Mouse (Mus musculus) forebrain, embryonic 16.5 days (tissue): ENCODE results near the gene Trio. TPM values are rescaled to one million over a fixed set of nuclear protein-coding genes. Genes with fewer than 3 reads are reported as not detected.
A peak's percentile ranks its signal among the peaks of the same experiment; 100 is the strongest.

ENCODE experiments used
- ATAC-seq: fragments of 200-750 bp; cut with Nextera tagmentation; 2 replicates; pipeline ENCODE4 v1.8.0; 2017; ENCODE audit warnings: mild to moderate bottlenecking, moderate library complexity
- H3K27ac ChIP-seq: fragments of 300-500 bp; sonication (generic); 2 replicates; pipeline ENCODE4 v1.5.1; 2014; ENCODE audit warnings: low read length, control low read depth
- H3K27me3 ChIP-seq: fragments of 300-500 bp; sonication (generic); replicated peaks from 2 replicates; pipeline ENCODE4 v1.6.1; 2014; ENCODE audit warnings: low read length; ENCODE audit not compliant: control insufficient read depth, insufficient read depth
- H3K36me3 ChIP-seq: fragments of 300-500 bp; sonication (generic); 2 replicates; pipeline ENCODE4 v1.6.1; 2014; ENCODE audit not compliant: control insufficient read depth, insufficient read depth
- H3K4me1 ChIP-seq: fragments of 300-500 bp; sonication (generic); replicated peaks from 2 replicates; pipeline ENCODE4 v1.6.1; 2014; ENCODE audit warnings: low read length; ENCODE audit not compliant: control insufficient read depth, insufficient read depth
- H3K4me2 ChIP-seq: fragments of 300-500 bp; sonication (generic); 2 replicates; pipeline ENCODE4 v1.6.1; 2014; ENCODE audit warnings: mild to moderate bottlenecking, low read length, control low read depth
- H3K4me3 ChIP-seq: fragments of 300-500 bp; sonication (generic); replicated peaks from 2 replicates; pipeline ENCODE4 v1.5.1; 2014; ENCODE audit warnings: mild to moderate bottlenecking, low read length, control low read depth
- H3K9ac ChIP-seq: fragments of 300-500 bp; sonication (generic); replicated peaks from 2 replicates; pipeline ENCODE4 v1.6.1; 2014; ENCODE audit warnings: low read depth, low read length, control low read depth
- H3K9me3 ChIP-seq: fragments of 300-500 bp; sonication (generic); 2 replicates; pipeline ENCODE4 v1.6.1; 2016; ENCODE audit warnings: low read length; ENCODE audit not compliant: control insufficient read depth
- WGBS: fragments of 180-500 bp; shearing (Covaris S2); extraction: QIAGEN DNeasy Blood & Tissue Kit; methylation state at CpG from one replicate; pipeline ENCODE4 v1.1.7; 2014; 5-methylcytosine and 5-hydroxymethylcytosine counted together
- polyA plus RNA-seq: library from polyadenylated mRNA; unstranded; fragments of >200 nt; fragmentation: Nextera tagmentation; extraction: Ambion mirVana; gene quantifications from 2 replicates; pipeline ENCODE4 v1.2.1, GENCODE M21; 2015

Gene Trio
- polyA plus RNA-seq, 1 experiment from 2014 or later = 42.6 TPM

- WGBS = 80% methylated on average over 8 of the region's 8 CpGs
- ATAC-seq = no peak
- Histone ChIP-seq H3K9ac (no peak overlapping the region), H3K36me3 (no peaks in the 10 kb centered on the region), H3K27ac (no peak overlapping the region), H3K4me2 (no peak overlapping the region), H3K9me3 (no peaks in the 10 kb centered on the region), H3K27me3 (no peaks in the 10 kb centered on the region), H3K4me3 (no peak overlapping the region), H3K4me1 (peaks cover 10% of the 10 kb centered on the region)
Measured at GRCm38 (mm10) chr15:27968183-27968582, 57.5 kb downstream of the Trio start.

GRCm38 (mm10) chr15:27967128-27967876 lies 58.3 kb downstream of the Trio start:
- ATAC-seq = 0 out of 2 replicates have a peak, but pooled peaks have one; percentile 31
- Histone ChIP-seq H3K27me3 (no peaks in the 10 kb centered on the region), H3K9me3 (no peaks in the 10 kb centered on the region), H3K4me3 (no peak overlapping the region), H3K4me1 (peaks cover 12% of the 10 kb centered on the region), H3K27ac (no peak overlapping the region), H3K9ac (no peak overlapping the region), H3K36me3 (no peaks in the 10 kb centered on the region), H3K4me2 (no peak overlapping the region)
- WGBS = 75% methylated on average over 14 of the region's 14 CpGs

GRCm38 (mm10) chr15:27964877-27965276 lies 60.8 kb downstream of the Trio start:
- Histone ChIP-seq H3K36me3 (no peaks in the 10 kb centered on the region), H3K4me2 (no peak overlapping the region), H3K4me1 (peaks cover 16% of the 10 kb centered on the region), H3K27ac (no peak overlapping the region), H3K9ac (no peak overlapping the region), H3K27me3 (no peaks in the 10 kb centered on the region), H3K9me3 (no peaks in the 10 kb centered on the region), H3K4me3 (no peak overlapping the region)
- 75% methylated on average over 6 of the region's 6 CpGs for WGBS
- no peak for ATAC-seq

- Histone ChIP-seq H3K36me3 (no peaks in the 10 kb centered on the region), H3K27me3 (no peaks in the 10 kb centered on the region), H3K4me2 (no peak overlapping the region), H3K4me1 (peaks cover 18% of the 10 kb centered on the region), H3K9ac (no peak overlapping the region), H3K9me3 (no peaks in the 10 kb centered on the region), H3K27ac (no peak overlapping the region), H3K4me3 (no peak overlapping the region)
- ATAC-seq = no peak
- 83% methylated on average over 2 of the region's 2 CpGs for WGBS
Measured at GRCm38 (mm10) chr15:27963506-27963905, 62.1 kb downstream of the Trio start.

- ATAC-seq = no peak
- 71% methylated on average over 9 of the region's 9 CpGs for WGBS
- H3K9me3 ChIP-seq = no peaks in the 10 kb centered on the region
- H3K4me2 ChIP-seq = no peak overlapping the region
- no peaks in the 10 kb centered on the region for H3K36me3 ChIP-seq
- no peaks in the 10 kb centered on the region for H3K27me3 ChIP-seq
- no peak overlapping the region for H3K27ac ChIP-seq
- H3K4me1 ChIP-seq = peaks cover 31% of the 10 kb centered on the region
- H3K9ac ChIP-seq = no peak overlapping the region
- no peak overlapping the region for H3K4me3 ChIP-seq
Measured at GRCm38 (mm10) chr15:27960642-27961041, 65.0 kb downstream of the Trio start.

GRCm38 (mm10) chr15:27957867-27958266 lies 67.8 kb downstream of the Trio start:
- Histone ChIP-seq H3K9me3 (no peaks in the 10 kb centered on the region), H3K36me3 (no peaks in the 10 kb centered on the region), H3K4me1 (peaks cover 30% of the 10 kb centered on the region), H3K4me3 (no peak overlapping the region), H3K9ac (no peak overlapping the region), H3K4me2 (no peak overlapping the region), H3K27me3 (no peaks in the 10 kb centered on the region), H3K27ac (no peak overlapping the region)
- peak; percentile 27; the same call in 1 of the 2 replicates for ATAC-seq
- 43% methylated on average over 9 of the region's 9 CpGs for WGBS

- Histone ChIP-seq H3K4me1 (peaks cover 30% of the 10 kb centered on the region), H3K9ac (no peak overlapping the region), H3K27me3 (no peaks in the 10 kb centered on the region), H3K4me3 (no peak overlapping the region), H3K27ac (no peak overlapping the region), H3K4me2 (no peak overlapping the region), H3K9me3 (no peaks in the 10 kb centered on the region), H3K36me3 (no peaks in the 10 kb centered on the region)
- no peak for ATAC-seq
- WGBS = 48% methylated on average over 11 of the region's 11 CpGs
Measured at GRCm38 (mm10) chr15:27955614-27956013, 70.0 kb downstream of the Trio start.

GRCm38 (mm10) chr15:27954356-27954755 lies 71.3 kb downstream of the Trio start:
- Histone ChIP-seq H3K9ac (no peak overlapping the region), H3K27me3 (no peaks in the 10 kb centered on the region), H3K36me3 (no peaks in the 10 kb centered on the region), H3K4me3 (no peak overlapping the region), H3K9me3 (no peaks in the 10 kb centered on the region), H3K4me2 (no peak overlapping the region), H3K4me1 (peaks cover 26% of the 10 kb centered on the region), H3K27ac (no peak overlapping the region)
- WGBS = 90% methylated on average over 5 of the region's 5 CpGs
- no peak for ATAC-seq

GRCm38 (mm10) chr15:27953570-27953969 lies 72.1 kb downstream of the Trio start:
- Histone ChIP-seq H3K4me3 (no peak overlapping the region), H3K27ac (no peak overlapping the region), H3K4me2 (no peak overlapping the region), H3K36me3 (no peaks in the 10 kb centered on the region), H3K9ac (no peak overlapping the region), H3K9me3 (no peaks in the 10 kb centered on the region), H3K27me3 (no peaks in the 10 kb centered on the region), H3K4me1 (peaks cover 25% of the 10 kb centered on the region)
- WGBS = 85% methylated on average over 3 of the region's 3 CpGs
- ATAC-seq = no peak
